Comparison of ENCODE assay signal across 36 mouse cellular contexts in the genomic region with DNA sequence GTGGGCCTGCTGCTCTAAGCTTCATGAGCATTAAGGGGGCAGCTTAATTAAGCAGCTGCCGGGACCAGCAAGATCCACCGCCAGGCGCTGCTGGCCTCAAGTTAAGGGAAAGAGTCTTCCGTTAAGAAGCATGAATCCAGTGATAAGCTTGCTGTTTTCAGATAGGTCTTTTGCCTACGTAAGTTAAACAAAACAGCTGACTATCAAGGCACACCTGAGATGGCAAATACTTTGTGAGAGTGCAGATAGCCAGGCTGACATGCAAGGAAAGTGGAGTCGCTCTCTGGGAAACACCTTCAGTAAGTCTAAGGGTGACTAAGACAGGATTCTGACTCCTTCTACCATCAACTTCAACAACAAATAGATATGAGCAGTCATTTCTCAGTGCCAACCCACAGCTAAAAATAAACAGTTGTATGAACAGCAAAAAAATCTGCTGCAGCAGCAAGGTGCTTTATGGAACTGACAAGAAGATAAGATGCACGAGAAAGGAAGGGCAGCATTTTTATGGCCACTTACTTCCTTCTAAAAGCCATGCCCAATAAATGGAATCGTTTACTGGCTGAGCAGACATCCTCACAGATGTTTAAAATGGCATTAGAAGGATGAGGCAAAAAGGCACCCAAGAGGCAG. TPM values are rescaled to one million over a fixed set of nuclear protein-coding genes. Genes with fewer than 3 reads are reported as not detected.
DNase-seq lines count a peak whose midpoint lies in the region; ATAC-seq and TF ChIP-seq lines count a peak whose summit lies in the region.
"Had no signal": no experiment of that assay in that cellular context is flagged by ENCODE, and none has a peak within 500 bp of the region (broad histone marks: within the 10 kb centered on the region; RNA-seq: fewer than 3 reads in every experiment).

No protein-coding gene starts in this region.

- peak; percentile 47 for ATAC-seq in liver, embryonic 11.5 days (replicated peaks; ENCODE audit: low FRiP score)
- no peak for ATAC-seq in liver, postnatal 0 days
- ATAC-seq in stomach, postnatal 0 days (ENCODE audit: low FRiP score, low TSS enrichment): peak; percentile 62; the same call in 1 of the 2 replicates
- ATAC-seq in forebrain, embryonic 14.5 days: no peak
- ATAC-seq: activated CD4-positive, CD25-positive, alpha-beta regulatory T cell, adult 4 months; CD4-positive, CD25-positive, alpha-beta regulatory T cell, adult 4 months; forebrain, postnatal 0 days; hindbrain, postnatal 0 days; lung, postnatal 0 days; midbrain, embryonic 15.5 days had no signal

- no peak overlapping the region for H3K4me3 ChIP-seq in liver, embryonic 11.5 days (ENCODE audit: low read depth, low read length)
- H3K4me3 ChIP-seq in liver, postnatal 0 days (ENCODE audit: low read depth, low read length): no peak overlapping the region
- no peak overlapping the region for H3K4me3 ChIP-seq in stomach, postnatal 0 days (ENCODE audit: low read depth, low read length)
- H3K4me3 ChIP-seq in forebrain, embryonic 14.5 days (ENCODE audit: low read depth, low read length): no peak overlapping the region
- H3K4me3 ChIP-seq: embryonic facial prominence, embryonic 12.5 days; forebrain, embryonic 10.5 days; heart, embryonic 10.5 days; heart, embryonic 15.5 days; hindbrain, embryonic 12.5 days; limb, embryonic 12.5 days; liver, embryonic 15.5 days; midbrain, embryonic 10.5 days; midbrain, embryonic 15.5 days; neural tube, embryonic 15.5 days had no signal

- H3K27me3 ChIP-seq in liver, embryonic 11.5 days (replicated peaks; ENCODE audit: control insufficient read depth, insufficient read depth, low read length): no peaks in the 10 kb centered on the region
- H3K27me3 ChIP-seq in liver, postnatal 0 days (ENCODE audit: insufficient read depth, low read length): no peaks in the 10 kb centered on the region
- H3K27me3 ChIP-seq in stomach, postnatal 0 days (ENCODE audit: control insufficient read depth, insufficient read depth, low read length): no peaks in the 10 kb centered on the region
- no peaks in the 10 kb centered on the region for H3K27me3 ChIP-seq in forebrain, embryonic 14.5 days (replicated peaks; ENCODE audit: control insufficient read depth, insufficient read depth, low read length)
- H3K27me3 ChIP-seq: embryonic facial prominence, embryonic 12.5 days; heart, embryonic 15.5 days; hindbrain, embryonic 12.5 days; limb, embryonic 12.5 days; liver, embryonic 15.5 days; midbrain, embryonic 15.5 days; neural tube, embryonic 15.5 days had no signal

- H3K9me3 ChIP-seq in liver, embryonic 11.5 days (ENCODE audit: control insufficient read depth, low read length): no peaks in the 10 kb centered on the region
- H3K9me3 ChIP-seq in liver, postnatal 0 days (ENCODE audit: low read length): no peaks in the 10 kb centered on the region
- no peaks in the 10 kb centered on the region for H3K9me3 ChIP-seq in stomach, postnatal 0 days (ENCODE audit: control insufficient read depth, low read length)
- no peaks in the 10 kb centered on the region for H3K9me3 ChIP-seq in forebrain, embryonic 14.5 days (replicated peaks; ENCODE audit: control insufficient read depth, low read length)
- H3K9me3 ChIP-seq: embryonic facial prominence, embryonic 12.5 days; forebrain, embryonic 10.5 days; heart, embryonic 10.5 days; heart, embryonic 15.5 days; hindbrain, embryonic 12.5 days; limb, embryonic 12.5 days; liver, embryonic 15.5 days; midbrain, embryonic 10.5 days; midbrain, embryonic 15.5 days; neural tube, embryonic 15.5 days had no signal

- H3K4me2 ChIP-seq in liver, embryonic 11.5 days: no peak overlapping the region
- no peak overlapping the region for H3K4me2 ChIP-seq in liver, postnatal 0 days (ENCODE audit: low read depth, low read length)
- no peak overlapping the region for H3K4me2 ChIP-seq in stomach, postnatal 0 days (replicated peaks; ENCODE audit: low read depth)
- no peak overlapping the region for H3K4me2 ChIP-seq in forebrain, embryonic 14.5 days (ENCODE audit: low read length)
- H3K4me2 ChIP-seq: embryonic facial prominence, embryonic 12.5 days; heart, embryonic 15.5 days; hindbrain, embryonic 12.5 days; limb, embryonic 12.5 days; liver, embryonic 15.5 days; midbrain, embryonic 15.5 days; neural tube, embryonic 15.5 days had no signal

- peaks cover 3% of the 10 kb centered on the region; the same call in 1 of the 2 replicates for H3K4me1 ChIP-seq in liver, embryonic 11.5 days (replicated peaks; ENCODE audit: control insufficient read depth, insufficient read depth, low read length)
- H3K4me1 ChIP-seq in liver, postnatal 0 days (ENCODE audit: insufficient read depth): no peaks in the 10 kb centered on the region
- no peaks in the 10 kb centered on the region for H3K4me1 ChIP-seq in stomach, postnatal 0 days (replicated peaks; ENCODE audit: control insufficient read depth, insufficient read depth)
- no peaks in the 10 kb centered on the region for H3K4me1 ChIP-seq in forebrain, embryonic 14.5 days (ENCODE audit: control insufficient read depth, insufficient read depth, low read length)
- H3K4me1 ChIP-seq: embryonic facial prominence, embryonic 12.5 days; forebrain, embryonic 10.5 days; heart, embryonic 15.5 days; hindbrain, embryonic 12.5 days; limb, embryonic 12.5 days; midbrain, embryonic 10.5 days; midbrain, embryonic 15.5 days; neural tube, embryonic 15.5 days had no signal

- intact Hi-C loops in gastrocnemius, postnatal 36 days (cut with DNase I): no loop called here

- 59% methylated on average over 8 of the region's 8 CpGs for WGBS in liver, embryonic 11.5 days
- 54% methylated on average over 8 of the region's 8 CpGs for WGBS in liver, postnatal 0 days (ENCODE audit: insufficient replicate concordance)
- 68% methylated on average over 8 of the region's 8 CpGs for WGBS in stomach, postnatal 0 days
- WGBS in forebrain, embryonic 14.5 days: 91% methylated on average over 8 of the region's 8 CpGs

- H3K36me3 ChIP-seq in liver, embryonic 11.5 days (ENCODE audit: control insufficient read depth, insufficient read depth, low read length): peaks cover 4% of the 10 kb centered on the region; the same call in 1 of the 2 replicates
- H3K36me3 ChIP-seq in liver, postnatal 0 days (replicated peaks; ENCODE audit: insufficient read depth, low read length): peaks cover 25% of the 10 kb centered on the region
- H3K36me3 ChIP-seq in stomach, postnatal 0 days (ENCODE audit: control insufficient read depth, insufficient read depth, low read length): no peaks in the 10 kb centered on the region
- H3K36me3 ChIP-seq in forebrain, embryonic 14.5 days (ENCODE audit: control insufficient read depth, insufficient read depth, low read length): peaks cover 75% of the 10 kb centered on the region

- peak; percentile 8 for DNase-seq in c-Kit-positive CD71-positive TER-119-positive erythroid progenitor cells, embryonic 14.5 days (ENCODE audit: low spot score)
- DNase-seq in liver, embryonic 11.5 days (ENCODE audit: low spot score): no peak
- no peak for DNase-seq in liver, postnatal 0 days
- no peak for DNase-seq in stomach, postnatal 0 days (ENCODE audit: low spot score)
- DNase-seq in gastrocnemius, postnatal 36 days: no peak
- no peak for DNase-seq in left cerebral cortex, adult 18-20 months (ENCODE audit: low spot score in 2 of 2)
- DNase-seq in forebrain, embryonic 14.5 days (ENCODE audit: low spot score): no peak
- DNase-seq: adrenal gland, adult 2 months; cerebellum, adult 11-12 months; cerebellum, adult 9-11 months; embryo, embryonic 11 days; forebrain, postnatal 0 days; gastrocnemius, postnatal 10 days; heart, adult 11 months; heart, postnatal 36 days; kidney, adult 11 months; kidney, postnatal 14 days; layer of hippocampus, adult 9-11 months; lung, postnatal 4 days; retina, postnatal 1 day; right cerebral cortex, postnatal 25 days; spleen, adult 18-20 months had no signal

- TF ChIP-seq EP300 in liver, postnatal 0 days (IDR thresholded peaks at IDR 0.05; ENCODE audit: low read depth): peak; percentile 80
- no peak for TF ChIP-seq EP300 in stomach, postnatal 0 days (optimal IDR thresholded peaks at IDR 0.05)

- TF ChIP-seq CTCF in liver, postnatal 0 days (IDR thresholded peaks at IDR 0.05; ENCODE audit: low read depth): no peak
- TF ChIP-seq CTCF in stomach, postnatal 0 days (IDR thresholded peaks at IDR 0.05; ENCODE audit: low read depth): no peak

- H3K9ac ChIP-seq in liver, embryonic 11.5 days (ENCODE audit: low read depth, low read length): 0 out of 2 replicates have a peak overlapping the region, but pooled peaks have one; percentile 20
- no peak overlapping the region for H3K9ac ChIP-seq in liver, postnatal 0 days (replicated peaks)
- H3K9ac ChIP-seq in stomach, postnatal 0 days (ENCODE audit: low read length): no peak overlapping the region
- H3K9ac ChIP-seq in forebrain, embryonic 14.5 days (ENCODE audit: low read length): no peak overlapping the region
- H3K9ac ChIP-seq: embryonic facial prominence, embryonic 12.5 days; forebrain, postnatal 0 days; heart, embryonic 15.5 days; hindbrain, embryonic 12.5 days; limb, embryonic 12.5 days; liver, embryonic 15.5 days; midbrain, embryonic 15.5 days; neural tube, embryonic 15.5 days had no signal

- H3K27ac ChIP-seq in liver, embryonic 11.5 days (ENCODE audit: low read depth, low read length): no peak overlapping the region
- H3K27ac ChIP-seq in liver, postnatal 0 days (ENCODE audit: low read depth): no peak overlapping the region
- no peak overlapping the region for H3K27ac ChIP-seq in stomach, postnatal 0 days (replicated peaks)
- no peak overlapping the region for H3K27ac ChIP-seq in forebrain, embryonic 14.5 days (ENCODE audit: low read depth, low read length)
- H3K27ac ChIP-seq: embryonic facial prominence, embryonic 12.5 days; forebrain, embryonic 10.5 days; heart, embryonic 10.5 days; heart, embryonic 15.5 days; hindbrain, embryonic 12.5 days; hindbrain, postnatal 0 days; limb, embryonic 12.5 days; liver, embryonic 15.5 days; midbrain, embryonic 10.5 days; midbrain, embryonic 15.5 days; neural tube, embryonic 15.5 days had no signal

RNA-seq across cellular contexts. Expression of gene Ap3s2, which starts 17.2 kb away (rescaled TPM):
- polyA plus RNA-seq in liver, embryonic 11.5 days (2014; fragmentation: Nextera tagmentation; extraction: Ambion mirVana): 28.7 and 30.9 TPM in 2 replicates
- polyA plus RNA-seq in liver, postnatal 0 days (2015; fragmentation: Nextera tagmentation; extraction: Ambion mirVana): 8.0 and 8.3 TPM in 2 replicates
- 17.7 and 17.8 TPM in 2 replicates for polyA plus RNA-seq in stomach, postnatal 0 days (2015; fragmentation: Nextera tagmentation; extraction: Ambion mirVana)
- total RNA-seq in gastrocnemius, postnatal 36 days (2021): 10 to 100 TPM; 16.0 to 17.9 TPM
- 10 to 100 TPM; 36.3 to 47.4 TPM for total RNA-seq in left cerebral cortex, adult 18-20 months (2021)
- polyA plus RNA-seq in forebrain, embryonic 14.5 days (2014; fragmentation: Nextera tagmentation; extraction: Ambion mirVana): 50.5 and 52.5 TPM in 2 replicates

RNA-seq across cellular contexts. Expression of gene Arpin, which starts 31.9 kb away (rescaled TPM):
- 9.9 and 10.6 TPM in 2 replicates for polyA plus RNA-seq in liver, embryonic 11.5 days (2014; fragmentation: Nextera tagmentation; extraction: Ambion mirVana)
- polyA plus RNA-seq in liver, postnatal 0 days (2015; fragmentation: Nextera tagmentation; extraction: Ambion mirVana): 2.5 and 2.8 TPM in 2 replicates
- 34.3 and 34.9 TPM in 2 replicates for polyA plus RNA-seq in stomach, postnatal 0 days (2015; fragmentation: Nextera tagmentation; extraction: Ambion mirVana)
- total RNA-seq in gastrocnemius, postnatal 36 days (2021): 1 to 10 TPM; 2.8 to 3.5 TPM
- 10 to 100 TPM; 13.5 TPM for total RNA-seq in left cerebral cortex, adult 18-20 months (2021)
- 16.0 and 17.3 TPM in 2 replicates for polyA plus RNA-seq in forebrain, embryonic 14.5 days (2014; fragmentation: Nextera tagmentation; extraction: Ambion mirVana)
- polyA plus RNA-seq: activated CD4-positive, CD25-positive, alpha-beta regulatory T cell, adult 4 months; CD4-positive, CD25-positive, alpha-beta regulatory T cell, adult 4 months had no signal

RNA-seq across cellular contexts. Expression of gene Anpep, which starts 42.4 kb away (rescaled TPM):
- polyA plus RNA-seq in liver, embryonic 11.5 days (2014; fragmentation: Nextera tagmentation; extraction: Ambion mirVana): 24.2 and 28.5 TPM in 2 replicates
- 24.8 and 26.7 TPM in 2 replicates for polyA plus RNA-seq in liver, postnatal 0 days (2015; fragmentation: Nextera tagmentation; extraction: Ambion mirVana)
- 31.4 and 36.8 TPM in 2 replicates for polyA plus RNA-seq in stomach, postnatal 0 days (2015; fragmentation: Nextera tagmentation; extraction: Ambion mirVana)
- total RNA-seq in gastrocnemius, postnatal 36 days (2021): 1 to 10 TPM; 3.6 to 4.8 TPM
- 1 to 10 TPM; 5.3 to 5.5 TPM for total RNA-seq in left cerebral cortex, adult 18-20 months (2021)
- polyA plus RNA-seq in forebrain, embryonic 14.5 days (2014; fragmentation: Nextera tagmentation; extraction: Ambion mirVana): 2.7 and 4.2 TPM in 2 replicates
- polyA plus RNA-seq: activated CD4-positive, CD25-positive, alpha-beta regulatory T cell, adult 4 months had no signal

Comparison
In these comparisons a context has a peak if more than half of its experiments do, and no peak if none do; other contexts are left out.
1. ATAC-seq: peak in liver, embryonic 11.5 days (single experiment) and stomach, postnatal 0 days (single experiment); none in liver, postnatal 0 days (single experiment) and forebrain, embryonic 14.5 days (single experiment).